Mouse (Mus musculus): ENCODE measurements around the gene Gm44596.
A peak's percentile ranks its signal among the peaks of the same experiment; 100 is the strongest.

Gm44596 gene

DNA sequence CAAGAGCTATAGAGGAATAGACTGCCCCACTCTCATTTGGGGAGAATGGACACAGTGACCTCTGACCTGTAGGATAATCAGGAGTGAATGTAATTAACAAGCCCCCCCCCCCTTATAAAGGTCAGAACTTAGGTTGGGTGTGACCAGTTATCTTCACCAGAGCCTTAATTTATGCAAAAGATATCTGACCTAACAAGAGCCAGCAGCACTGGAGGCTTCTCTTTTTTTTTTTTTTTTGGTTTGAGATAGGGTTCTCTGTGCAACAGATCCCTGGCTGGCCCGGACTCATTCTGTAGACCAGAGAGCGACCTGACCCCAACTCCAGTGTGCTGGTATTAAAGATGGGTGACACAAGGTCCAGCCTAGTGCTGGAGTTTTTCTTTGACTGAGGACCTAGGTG, 54.0 kb downstream of the Gm44596 start:
- no peak for DNase-seq (ENCODE audit: low spot score in 2 of 2)

DNA sequence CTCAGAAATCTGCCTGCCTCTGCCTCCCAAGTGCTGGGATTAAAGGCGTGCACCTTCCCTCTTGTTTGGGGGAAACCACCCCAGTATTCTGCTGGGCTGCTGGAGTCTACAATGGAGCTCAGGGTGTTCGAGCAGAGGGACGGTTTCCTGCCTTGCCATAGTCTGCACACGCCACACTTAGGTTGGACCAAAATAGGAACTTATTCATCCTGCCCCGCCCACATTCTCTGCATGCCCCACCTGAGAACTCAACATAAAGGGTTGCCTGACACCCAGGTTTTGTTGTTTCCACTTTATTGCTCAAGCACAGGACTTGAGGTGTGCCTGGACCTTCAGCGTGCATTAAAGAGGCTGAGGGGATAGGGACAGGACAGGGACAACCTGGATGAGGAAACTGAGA, 54.5 kb downstream of the Gm44596 start:
- no peak for DNase-seq (ENCODE audit: low spot score in 2 of 2)

DNA sequence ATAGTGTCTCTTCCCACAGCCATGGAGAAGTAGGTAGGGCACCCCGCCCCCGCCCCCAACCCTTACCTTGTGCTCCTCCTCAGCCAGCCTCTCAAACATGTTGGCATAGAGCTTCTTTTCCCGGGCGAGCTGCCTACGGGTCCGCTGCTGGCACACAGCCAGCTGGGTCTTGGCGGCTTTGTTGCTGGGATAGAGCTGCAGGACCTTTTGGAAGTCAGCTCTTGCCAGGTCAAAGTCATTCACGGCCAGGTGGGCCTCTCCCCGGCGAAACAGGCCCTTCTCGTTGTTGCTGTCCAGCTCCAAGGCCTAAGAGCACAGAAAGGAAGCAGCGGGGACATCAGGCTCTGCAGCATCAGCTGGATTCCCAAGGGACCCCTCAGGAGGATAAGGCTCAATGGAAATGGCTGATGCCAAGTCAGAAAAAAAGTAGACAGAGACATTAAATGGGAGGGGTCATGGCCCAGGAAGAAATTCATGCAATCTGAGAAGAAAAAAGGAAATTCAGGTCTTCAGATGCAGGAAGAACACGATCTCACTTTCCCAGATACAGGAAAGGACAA, 57.1 kb downstream of the Gm44596 start:
- no peak for DNase-seq (ENCODE audit: low spot score in 2 of 2)

DNA sequence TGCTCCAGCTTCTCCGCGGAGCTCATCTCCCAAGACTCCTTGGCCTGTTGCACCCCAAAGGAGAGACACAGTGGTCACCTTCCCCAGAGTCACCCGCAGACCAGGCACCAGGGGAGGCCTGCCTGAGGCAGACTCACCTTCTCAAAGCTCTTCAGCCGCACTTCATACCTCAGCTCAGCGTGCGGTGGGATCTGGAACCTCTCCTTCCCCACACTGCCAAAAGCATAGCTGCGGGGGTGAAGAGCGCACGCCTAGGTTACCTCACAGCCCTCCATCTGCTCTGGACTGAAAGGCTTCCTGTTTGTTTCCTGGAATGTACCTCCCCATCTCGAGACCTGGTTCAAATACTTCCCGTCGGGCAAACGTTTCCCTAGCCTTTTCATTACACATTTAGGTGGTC, 58.3 kb downstream of the Gm44596 start:
- no peak for DNase-seq (ENCODE audit: low spot score in 2 of 2)

DNA sequence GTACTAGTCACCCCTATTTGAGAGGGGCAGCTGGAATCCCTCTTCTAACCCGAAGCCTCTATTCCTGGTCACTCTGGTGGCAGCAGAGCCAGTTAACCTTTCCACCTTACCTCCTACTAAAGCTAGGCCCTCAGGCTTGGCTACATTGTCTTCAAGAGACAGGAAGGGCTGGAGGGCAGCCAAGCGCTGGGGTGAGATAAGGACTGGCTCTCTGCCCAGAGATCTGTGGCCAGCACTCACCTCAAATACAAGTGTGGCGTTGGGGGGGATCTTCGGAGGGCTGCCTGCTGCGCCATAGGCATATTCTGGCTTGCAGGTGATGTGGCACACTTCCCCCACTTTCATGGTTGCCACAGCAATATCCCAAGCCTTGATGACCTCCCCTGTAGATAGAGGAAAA, 60.2 kb downstream of the Gm44596 start:
- peak in 1 of 2 experiments; percentile 56 for DNase-seq (ENCODE audit: low spot score in 2 of 2)

DNA sequence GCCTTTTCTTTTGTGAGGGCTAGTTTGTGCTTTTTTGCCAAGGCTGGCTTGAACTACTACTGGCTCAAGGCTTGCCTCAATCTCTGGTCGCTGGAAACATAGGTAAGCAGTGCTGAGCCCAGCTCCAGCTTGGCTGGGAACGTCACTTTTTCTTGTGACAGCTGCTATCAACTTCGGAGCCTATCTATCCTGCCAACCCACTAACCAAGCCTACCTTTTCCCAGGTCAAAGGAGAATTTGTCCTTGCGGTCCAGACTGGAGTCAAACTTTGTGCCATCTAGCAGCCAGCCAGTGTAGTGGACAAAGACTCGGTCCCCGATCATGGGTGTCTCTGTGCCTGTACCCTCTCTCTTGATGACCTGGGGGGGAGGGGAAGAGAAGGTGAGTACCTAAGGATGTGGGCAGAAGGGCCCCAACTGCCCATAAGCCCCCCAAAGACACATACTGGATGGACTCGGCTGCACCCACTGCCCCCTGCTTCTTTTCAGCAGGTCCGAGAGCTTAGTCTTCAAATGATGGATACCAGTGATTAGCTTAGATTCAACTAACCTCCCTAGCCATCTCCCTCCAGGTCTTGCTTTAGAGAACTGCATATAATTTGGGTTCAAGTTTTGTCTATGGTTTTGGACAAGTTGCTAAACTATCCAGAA, 61.2 kb downstream of the Gm44596 start:
- no peak for DNase-seq (ENCODE audit: low spot score in 2 of 2)

DNA sequence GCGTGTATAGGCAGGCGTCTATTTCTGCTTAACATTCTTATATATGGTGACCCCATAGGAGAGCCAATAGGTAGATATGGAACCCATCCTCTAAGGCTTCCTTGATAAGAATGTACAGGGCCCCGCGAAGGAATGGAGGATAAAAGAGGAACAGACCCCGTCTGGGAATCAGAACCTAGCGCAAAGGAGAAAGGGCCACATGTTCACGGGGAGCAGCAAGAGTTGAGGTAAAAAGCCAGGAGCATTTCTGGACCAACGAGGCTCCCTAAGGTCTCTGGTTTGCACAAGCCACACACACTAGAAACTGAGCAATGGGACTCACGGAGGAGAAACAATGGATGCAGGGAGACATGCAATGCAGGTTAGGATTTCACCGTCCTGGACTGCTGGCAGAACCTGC, 62.0 kb downstream of the Gm44596 start:
- no peak for DNase-seq (ENCODE audit: low spot score in 2 of 2)

DNA sequence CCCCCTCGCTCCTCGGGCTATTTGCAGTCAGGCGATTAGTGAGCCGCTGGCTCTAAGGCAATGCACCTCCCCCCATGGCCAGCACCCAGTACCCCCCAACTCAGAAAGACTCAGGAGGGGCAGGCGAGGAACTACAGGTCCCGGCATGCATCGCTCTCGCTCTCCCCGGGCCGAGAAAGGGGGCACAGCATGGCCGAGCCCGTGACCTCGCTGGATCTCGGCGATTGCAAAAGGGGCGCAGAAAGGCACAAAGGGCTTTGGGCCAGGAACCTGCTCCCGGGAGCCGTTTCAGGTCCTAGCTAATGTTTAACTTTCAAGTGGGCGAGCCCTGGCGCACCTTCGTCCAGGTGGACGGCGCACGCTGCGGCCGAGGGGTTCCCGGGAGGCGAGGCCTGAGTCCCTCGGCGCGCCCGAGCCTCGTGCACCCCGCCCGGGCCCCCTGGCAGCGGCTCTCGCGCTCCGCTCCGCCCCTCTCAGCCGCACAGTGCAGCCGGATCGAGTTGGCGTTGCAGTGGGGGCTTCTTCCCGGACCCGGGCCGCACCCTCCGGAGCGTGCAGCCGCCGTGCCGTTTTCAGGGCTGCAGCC, 62.5 kb downstream of the Gm44596 start:
- peak; percentile 57 to 71 for DNase-seq (ENCODE audit: low spot score in 2 of 2)

DNA sequence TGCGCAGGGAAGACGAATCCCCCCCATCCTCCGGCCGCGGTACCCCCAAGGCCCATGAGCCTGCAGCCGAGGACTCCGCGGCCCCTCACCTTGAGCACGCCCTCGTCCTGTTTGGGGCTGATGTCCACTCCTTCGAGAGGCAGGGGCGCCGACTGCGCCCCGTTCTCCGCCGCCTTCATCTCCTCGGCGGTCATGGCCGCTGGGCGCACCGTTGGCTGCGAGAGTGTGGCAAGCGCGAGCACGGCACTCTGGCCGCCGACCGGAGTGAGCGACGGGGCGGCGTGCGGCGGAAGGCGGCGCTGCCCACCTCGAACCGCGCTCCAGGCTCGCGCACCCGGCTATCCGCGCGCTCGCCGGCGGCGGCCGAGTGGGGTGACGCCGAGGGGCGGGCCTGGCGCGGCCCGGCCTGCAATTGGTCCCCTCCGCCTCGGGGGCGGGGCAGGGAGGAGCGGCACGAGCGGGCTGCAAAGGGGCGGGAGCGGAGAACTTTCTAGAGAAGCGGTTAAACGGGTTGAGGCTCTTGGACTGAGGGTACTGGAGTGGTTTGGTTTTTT, 63.1 kb downstream of the Gm44596 start, which contains the start of gene Fkbp4:
TSS of gene Fkbp4 (minus strand) at position 361 of the 554 bp plus-strand sequence.
- peak; percentile 92 for DNase-seq (ENCODE audit: low spot score in 2 of 2)

DNA sequence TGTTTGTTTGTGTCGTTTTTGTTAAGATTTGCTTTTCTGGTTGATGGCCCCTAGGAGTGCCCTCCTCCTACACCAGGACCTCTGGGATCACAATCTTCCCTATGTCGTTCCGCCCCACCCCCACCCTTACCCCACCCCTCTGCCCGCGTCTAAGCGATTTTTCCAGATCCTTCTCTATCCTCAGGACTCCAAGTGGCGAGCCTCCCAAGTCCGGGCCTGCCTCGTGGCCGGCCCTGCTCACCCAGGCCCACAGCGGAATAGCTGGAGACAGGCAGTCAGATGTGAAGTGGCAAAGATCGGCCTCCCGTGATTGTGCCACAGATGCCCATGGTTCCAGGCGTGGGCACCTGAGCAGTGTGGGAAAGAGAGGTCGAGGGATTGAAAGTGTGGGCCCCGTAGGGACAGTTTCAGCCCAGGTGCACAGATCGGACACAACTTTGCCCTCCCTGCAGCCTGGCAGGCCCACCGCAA, 63.6 kb downstream of the Gm44596 start:
- DNase-seq (ENCODE audit: low spot score in 2 of 2) = no peak

DNA sequence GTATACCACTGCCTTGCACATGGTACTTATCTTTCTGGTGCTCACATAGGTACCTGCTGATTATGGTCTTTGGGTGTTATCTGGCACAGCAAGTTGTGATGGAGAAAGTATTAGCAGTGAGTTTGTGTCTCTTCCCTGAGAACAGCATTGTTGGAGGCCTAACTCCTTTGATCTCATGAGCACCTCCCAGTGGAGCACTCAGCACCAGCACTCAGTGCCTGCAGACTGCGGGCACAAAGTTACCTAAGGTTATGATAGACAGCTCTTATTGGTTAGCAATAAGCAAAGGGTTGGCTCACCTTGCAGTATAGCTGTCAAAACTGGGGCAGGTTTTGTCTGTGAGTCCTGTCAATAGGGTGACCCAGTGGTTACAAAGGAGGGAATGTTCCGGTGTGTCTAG, 64.9 kb downstream of the Gm44596 start:
- no peak for DNase-seq (ENCODE audit: low spot score in 2 of 2)

DNA sequence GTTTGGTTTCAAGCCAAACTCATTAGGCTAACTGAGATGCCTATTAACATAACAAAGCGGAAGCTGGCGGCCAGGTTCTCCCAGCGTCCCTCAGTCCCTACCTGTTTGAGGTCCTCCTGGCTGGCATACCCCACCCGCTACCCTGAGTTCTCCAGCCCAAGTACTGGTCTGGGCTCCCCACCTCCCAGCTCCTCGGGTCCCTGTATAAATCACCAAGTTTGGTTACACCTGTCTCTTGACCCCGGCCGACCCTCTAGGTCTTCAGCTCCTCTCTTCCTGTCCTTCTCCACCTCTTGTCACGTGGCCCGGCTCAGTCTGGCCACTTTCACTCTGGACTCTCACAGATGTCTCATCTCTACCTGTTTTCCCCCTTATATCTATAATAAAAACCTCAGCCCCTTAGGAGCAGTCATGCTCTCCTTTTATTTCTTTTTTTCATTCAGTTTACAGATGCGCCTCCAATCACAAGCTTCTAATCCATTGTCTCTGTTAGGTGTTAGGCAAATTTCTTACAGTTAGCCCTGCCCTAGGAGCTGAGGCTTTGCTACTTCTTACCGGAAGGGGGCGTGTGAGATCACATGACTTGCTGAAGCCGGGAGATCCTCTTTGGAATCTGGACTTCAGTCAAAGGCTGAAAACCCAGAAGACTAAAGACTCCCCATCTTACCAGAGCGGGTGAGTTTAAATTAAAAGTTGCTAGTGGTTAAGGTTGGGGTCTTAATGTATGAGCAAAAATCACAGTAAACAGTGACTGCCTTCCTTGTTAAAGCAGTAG, 70.6 kb downstream of the Gm44596 start:
- DNase-seq (ENCODE audit: low spot score in 2 of 2) = peak in 1 of 2 experiments; percentile 69

DNA sequence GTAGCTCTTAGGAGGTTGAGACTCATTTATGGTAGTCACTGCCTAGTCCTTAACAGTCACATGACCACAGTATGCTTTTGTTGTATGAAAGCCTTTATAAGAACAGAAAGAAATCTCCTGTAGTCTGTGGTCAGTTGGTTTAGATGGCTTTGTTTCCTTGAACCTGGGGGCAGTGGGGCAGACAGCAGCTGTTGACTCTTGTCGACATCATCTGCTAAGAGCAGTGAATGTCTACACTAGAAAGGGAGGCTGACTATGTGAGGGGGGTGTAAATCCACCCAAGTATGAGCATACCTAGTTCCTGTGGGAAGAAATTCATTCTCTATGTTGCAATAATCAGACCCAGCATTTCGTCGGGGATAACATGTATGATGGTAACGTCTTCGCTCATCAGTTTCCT, 71.8 kb downstream of the Gm44596 start:
- DNase-seq (ENCODE audit: low spot score in 2 of 2) = no peak

DNA sequence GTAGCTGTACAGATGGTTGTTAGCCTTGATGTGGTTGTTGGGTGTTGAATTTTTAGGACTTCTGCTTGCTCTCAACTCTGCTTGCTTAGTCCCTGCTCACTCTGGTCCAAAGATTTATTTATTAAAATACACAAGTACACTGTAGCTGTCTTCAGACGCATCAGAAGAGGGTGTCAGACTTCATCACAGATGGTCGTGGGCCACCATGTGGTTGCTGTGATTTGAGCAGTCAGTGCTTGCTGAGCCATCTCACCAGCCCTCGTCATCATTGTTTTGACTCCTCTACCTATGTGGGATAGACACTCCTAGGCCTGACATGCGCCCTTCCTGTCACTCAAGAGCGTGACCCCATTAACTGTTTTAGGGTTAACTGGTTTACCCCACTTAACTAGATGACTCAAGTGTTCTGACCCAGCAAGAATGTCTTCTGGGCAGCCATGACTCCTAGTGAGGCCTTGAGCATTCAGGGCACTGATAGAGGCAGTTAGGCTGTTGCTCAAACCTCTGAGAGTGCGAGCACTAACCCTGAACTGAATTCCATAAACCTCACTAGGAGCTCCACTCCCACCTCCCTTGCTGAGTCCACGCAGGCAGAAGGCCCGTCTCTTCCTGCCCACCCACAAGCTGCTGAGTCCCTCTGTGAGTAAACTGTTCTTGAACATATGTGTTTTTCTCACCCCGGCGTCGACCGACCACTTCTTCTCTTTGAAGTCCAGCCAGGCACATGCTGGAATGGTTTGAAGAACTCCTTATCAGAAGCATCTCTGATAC, 80.7 kb downstream of the Gm44596 start:
- DNase-seq (ENCODE audit: low spot score in 2 of 2) = no peak
